Mouse (Mus musculus) T-helper 2 cell (primary cell): ENCODE results near the gene Ldlr.
"Not testable (repeated sequence)": the region's sequence is repeated elsewhere in the genome, so short reads cannot be mapped to it uniquely, and the experiment has no call there.

Experiments
- in situ Hi-C: fragments of 300-600 bp; cut with MboI, MseI; formaldehyde crosslinking; loops from one replicate; pipeline ENCODE4 v1.15.1; 2025; ENCODE audit warnings: high pct_unique_total_duplicates

Gene Ldlr

GRCm38 (mm10) chr9:21723377-21724146, at the start of gene Ldlr:
TSS of gene Ldlr (plus strand) at chr9:21723483.
- in situ Hi-C loops: no loop called here

GRCm38 (mm10) chr9:21677706-21678105, 45.6 kb upstream of the Ldlr start:
- in situ Hi-C loops: no loop called here

GRCm38 (mm10) chr9:21680448-21680847, 42.8 kb upstream of the Ldlr start:
- in situ Hi-C loops: no loop called here

- in situ Hi-C loops: no loop called here
These were observed 40.5 kb upstream of the Ldlr start for GRCm38 (mm10) chr9:21682827-21683226.

GRCm38 (mm10) chr9:21683897-21684296, 39.4 kb upstream of the Ldlr start:
- in situ Hi-C loops: no loop called here

GRCm38 (mm10) chr9:21688554-21688953, 34.7 kb upstream of the Ldlr start:
- in situ Hi-C loops: no loop called here

- in situ Hi-C loops: no loop called here
These were observed 33.3 kb upstream of the Ldlr start for GRCm38 (mm10) chr9:21690031-21690430.

GRCm38 (mm10) chr9:21691862-21692261, 31.4 kb upstream of the Ldlr start:
- in situ Hi-C loops: no loop called here

GRCm38 (mm10) chr9:21692491-21692890, 30.8 kb upstream of the Ldlr start:
- in situ Hi-C loops: no loop called here

- in situ Hi-C loops: no loop called here
These were observed 29.2 kb upstream of the Ldlr start for GRCm38 (mm10) chr9:21694071-21694470.

GRCm38 (mm10) chr9:21695229-21695792, 28.0 kb upstream of the Ldlr start:
- in situ Hi-C loops: no loop called here

- in situ Hi-C loops: no loop called here
These were observed 26.2 kb upstream of the Ldlr start for GRCm38 (mm10) chr9:21697121-21697520.

GRCm38 (mm10) chr9:21699280-21699679, 24.0 kb upstream of the Ldlr start:
- in situ Hi-C loops: not testable (repeated sequence)

GRCm38 (mm10) chr9:21701091-21701490, 22.2 kb upstream of the Ldlr start:
- in situ Hi-C loops: no loop called here

GRCm38 (mm10) chr9:21703494-21703893, 19.8 kb upstream of the Ldlr start:
- in situ Hi-C loops: no loop called here

- in situ Hi-C loops: no loop called here
These were observed 17.2 kb upstream of the Ldlr start for GRCm38 (mm10) chr9:21706085-21706484.

- in situ Hi-C loops: no loop called here
These were observed 16.6 kb upstream of the Ldlr start for GRCm38 (mm10) chr9:21706586-21707265.

GRCm38 (mm10) chr9:21709340-21709739, 13.9 kb upstream of the Ldlr start:
- in situ Hi-C loops: no loop called here

GRCm38 (mm10) chr9:21715298-21715697, 8.0 kb upstream of the Ldlr start:
- in situ Hi-C loops: no loop called here

- in situ Hi-C loops: no loop called here
These were observed 6.3 kb upstream of the Ldlr start for GRCm38 (mm10) chr9:21717015-21717414.

GRCm38 (mm10) chr9:21721036-21721435, 2.2 kb upstream of the Ldlr start:
- in situ Hi-C loops: no loop called here

GRCm38 (mm10) chr9:21724147-21724536, 859 bp downstream of the Ldlr start:
- in situ Hi-C loops: no loop called here
